Mouse (Mus musculus) heart, postnatal 0 days (tissue): ENCODE data around the gene Ift20. TPM values are rescaled to one million over a fixed set of nuclear protein-coding genes. Genes with fewer than 3 reads are reported as not detected.
"Not testable (repeated sequence)": the region's sequence is repeated elsewhere in the genome, so short reads cannot be mapped to it uniquely, and the experiment has no call there.

Experiments used
- ATAC-seq: fragments of 200-750 bp; cut with Nextera tagmentation; 2 replicates; pipeline ENCODE4 v1.8.0; 2017; ENCODE audit warnings: low read depth, moderate number of reproducible peaks, moderate library complexity; ENCODE audit not compliant: insufficient read depth
- DNase-seq: peaks from one replicate; pipeline ENCODE4 v3.0.0-alpha.2; 2016; ENCODE audit warnings: low spot score
- H3K27ac ChIP-seq: fragments of 300-500 bp; sonication (generic); 2 replicates; pipeline ENCODE4 v1.5.1; 2014; ENCODE audit warnings: low read depth, mild to moderate bottlenecking
- H3K27me3 ChIP-seq: fragments of 300-500 bp; sonication (generic); 2 replicates; pipeline ENCODE4 v1.6.1; 2014; ENCODE audit warnings: low read length, mixed read lengths; ENCODE audit not compliant: control insufficient read depth, insufficient read depth
- H3K36me3 ChIP-seq: fragments of 300-500 bp; sonication (generic); replicated peaks from 2 replicates; pipeline ENCODE4 v1.6.1; 2014; ENCODE audit warnings: low read length, mixed read lengths; ENCODE audit not compliant: control insufficient read depth, insufficient read depth
- H3K4me1 ChIP-seq: fragments of 300-500 bp; sonication (generic); 2 replicates; pipeline ENCODE4 v1.6.1; 2014; ENCODE audit warnings: antibody characterized with exemption; ENCODE audit not compliant: control insufficient read depth, insufficient read depth
- H3K4me2 ChIP-seq: fragments of 300-500 bp; sonication (generic); 2 replicates; pipeline ENCODE4 v1.6.1; 2014; ENCODE audit warnings: low read depth, mild to moderate bottlenecking, low read length, moderate library complexity
- H3K4me3 ChIP-seq: fragments of 300-500 bp; sonication (generic); 2 replicates; pipeline ENCODE4 v1.5.1; 2014; ENCODE audit warnings: low read depth, low read length
- H3K9ac ChIP-seq: fragments of 300-500 bp; sonication (generic); replicated peaks from 2 replicates; pipeline ENCODE4 v1.6.1; 2014; ENCODE audit warnings: low read depth, low read length, mixed read lengths
- H3K9me3 ChIP-seq: fragments of 300-500 bp; sonication (generic); replicated peaks from 2 replicates; pipeline ENCODE4 v1.6.1; 2016; ENCODE audit warnings: low read length; ENCODE audit not compliant: control insufficient read depth
- CTCF ChIP-seq: IDR thresholded peaks from 2 replicates; pipeline ENCODE4 v1.5.1; 2016; ENCODE audit warnings: antibody characterized with exemption, control low read depth, low read depth
- EP300 ChIP-seq: IDR thresholded peaks from 2 replicates; pipeline ENCODE4 v1.6.1; 2016; ENCODE audit warnings: antibody characterized with exemption, low read depth
- WGBS: fragments of 180-500 bp; shearing (Covaris S2); extraction: QIAGEN DNeasy Blood & Tissue Kit; methylation state at CpG from one replicate; pipeline ENCODE4 v1.1.7; 2014; 5-methylcytosine and 5-hydroxymethylcytosine counted together
- polyA plus RNA-seq: library from polyadenylated mRNA; unstranded; fragments of >200 nt; fragmentation: Nextera tagmentation; extraction: Ambion mirVana; gene quantifications from 2 replicates; pipeline ENCODE4 v1.2.1, GENCODE M21; 2015
- total RNA-seq: library from RNA; depleted of rRNA; stranded (reverse); fragments of >200 nt; gene quantifications from 2 replicates; pipeline ENCODE4 v1.2.3, GENCODE M21; 2014; ENCODE audit warnings: low replicate concordance; rRNA removed

Gene Ift20
- total and polyA plus RNA-seq, 2 experiments from 2014 or later = 90.8 to 111 TPM

DNA sequence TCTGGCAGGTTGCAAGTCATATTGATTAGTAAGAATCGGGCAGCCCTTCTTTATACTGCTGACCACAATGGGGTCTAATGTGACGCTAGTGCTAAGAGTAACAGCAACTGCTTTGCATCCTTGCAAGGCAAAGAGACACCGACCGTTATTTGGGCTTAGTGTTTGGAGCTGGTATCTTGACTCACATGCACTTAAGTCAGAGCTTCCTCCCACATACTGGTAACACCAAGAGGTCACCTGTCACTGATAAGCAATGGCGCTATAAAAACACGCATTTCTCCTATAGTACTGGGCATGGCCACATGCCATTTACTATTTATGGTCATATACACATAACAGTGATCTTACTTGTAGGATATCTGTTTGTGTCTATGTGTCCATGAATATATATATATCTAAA, 46.7 kb downstream of the Ift20 start:
- no peak overlapping the region for H3K4me3 ChIP-seq
- WGBS = 62% methylated on average over 6 of the region's 6 CpGs
- H3K4me1 ChIP-seq = no peaks in the 10 kb centered on the region
- DNase-seq (no peak), ATAC-seq (no peak)
- H3K36me3 ChIP-seq = peaks cover 60% of the 10 kb centered on the region
- no peak for TF ChIP-seq CTCF
- TF ChIP-seq EP300 = no peak
- no peak overlapping the region for H3K4me2 ChIP-seq
- no peaks in the 10 kb centered on the region for H3K27me3 ChIP-seq
- H3K27ac ChIP-seq = no peak overlapping the region
- H3K9me3 ChIP-seq = no peaks in the 10 kb centered on the region
- H3K9ac ChIP-seq = no peak overlapping the region

DNA sequence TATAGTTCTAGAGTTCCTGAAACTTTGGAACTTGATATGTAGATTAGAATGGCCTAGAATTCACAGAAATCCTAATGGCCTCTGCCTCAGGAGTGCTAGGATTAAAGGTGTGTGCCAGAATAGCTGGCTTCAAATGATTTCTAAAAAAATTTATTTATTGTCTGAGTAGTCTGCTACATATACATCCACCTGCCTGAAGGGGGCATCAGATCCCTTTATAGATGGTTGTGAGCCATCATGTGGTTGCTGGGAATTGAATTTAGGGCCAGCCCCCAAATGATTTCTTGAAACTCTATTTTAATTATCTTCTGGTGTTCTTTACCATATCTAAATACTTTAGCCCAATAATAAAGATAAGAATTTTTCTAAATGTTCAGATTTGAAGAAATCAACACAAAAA, 49.9 kb downstream of the Ift20 start:
- H3K36me3 ChIP-seq = peaks cover 36% of the 10 kb centered on the region
- H3K9ac ChIP-seq = no peak overlapping the region
- TF ChIP-seq EP300 = no peak
- no peak for TF ChIP-seq CTCF
- no peaks in the 10 kb centered on the region for H3K27me3 ChIP-seq
- H3K27ac ChIP-seq = no peak overlapping the region
- no peaks in the 10 kb centered on the region for H3K4me1 ChIP-seq
- ATAC-seq (no peak), DNase-seq (no peak)
- H3K4me2 ChIP-seq = no peak overlapping the region
- H3K9me3 ChIP-seq = no peaks in the 10 kb centered on the region
- H3K4me3 ChIP-seq = no peak overlapping the region

DNA sequence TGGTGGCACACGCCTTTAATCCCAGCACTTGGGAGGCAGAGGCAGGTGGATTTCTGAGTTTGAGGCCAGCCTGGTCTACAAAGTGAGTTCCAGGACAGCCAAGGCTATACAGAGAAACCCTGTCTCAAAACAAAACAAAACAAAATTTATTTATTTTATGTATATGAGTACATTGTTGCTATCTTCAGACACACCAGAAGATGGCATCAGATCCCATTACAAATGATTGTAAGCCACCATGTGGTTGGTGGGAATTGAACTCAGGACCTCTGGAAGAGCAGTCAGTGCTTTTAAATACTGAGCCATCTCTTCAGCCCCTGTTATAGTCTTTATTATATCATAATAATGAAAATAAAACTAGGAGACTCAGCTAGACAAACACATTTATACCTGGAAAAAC, 51.5 kb downstream of the Ift20 start:
- H3K27me3 ChIP-seq = not testable (repeated sequence)

More for the DNA sequence above, 51.5 kb downstream of the Ift20 start:
- H3K4me3 ChIP-seq, H3K4me2 ChIP-seq, DNase-seq, H3K9ac ChIP-seq, H3K9me3 ChIP-seq, H3K4me1 ChIP-seq, ATAC-seq, H3K27ac ChIP-seq: not testable (repeated sequence)
- WGBS = 92% methylated on average over 1 of the region's 1 CpGs
- peaks cover 27% of the 10 kb centered on the region for H3K36me3 ChIP-seq

Other genes with a start within 250 kb of the Ift20 start
- gene BC030499, start 245.5 kb upstream of the Ift20 start, total RNA-seq = 0.19 TPM in 1 of 2 replicates, not detected in the other
- 0.18 and 0.22 TPM in 2 replicates for gene BC030499, start 245.5 kb upstream of the Ift20 start, polyA plus RNA-seq
- 16.8 and 23.4 TPM in 2 replicates for gene Spag5, start 234.8 kb upstream of the Ift20 start, total RNA-seq
- gene Spag5, start 234.8 kb upstream of the Ift20 start, polyA plus RNA-seq = 5.5 and 6.8 TPM in 2 replicates
- gene Aldoc, start 213.4 kb upstream of the Ift20 start, total RNA-seq = 32.5 and 50.7 TPM in 2 replicates
- gene Aldoc, start 213.4 kb upstream of the Ift20 start, polyA plus RNA-seq = 15.1 and 15.2 TPM in 2 replicates
- gene Pigs, start 207.9 kb upstream of the Ift20 start, total RNA-seq = 36.0 and 39.7 TPM in 2 replicates
- 31.2 and 32.3 TPM in 2 replicates for gene Pigs, start 207.9 kb upstream of the Ift20 start, polyA plus RNA-seq
- gene Unc119, start 192.9 kb upstream of the Ift20 start, total RNA-seq = 52.9 and 57.3 TPM in 2 replicates
- 20.9 and 24.8 TPM in 2 replicates for gene Unc119, start 192.9 kb upstream of the Ift20 start, polyA plus RNA-seq
- gene Foxn1, start 149.8 kb upstream of the Ift20 start, total RNA-seq = not detected in 2 replicates
- gene Foxn1, start 149.8 kb upstream of the Ift20 start, polyA plus RNA-seq = not detected in 2 replicates
- gene Slc13a2, start 114.1 kb upstream of the Ift20 start, total RNA-seq = 0.54 TPM in 1 of 2 replicates, not detected in the other
- 0.10 TPM in 1 of 2 replicates, not detected in the other for gene Slc13a2, start 114.1 kb upstream of the Ift20 start, polyA plus RNA-seq
- 3.7 and 8.4 TPM in 2 replicates for gene Slc46a1, start 70.7 kb upstream of the Ift20 start, total RNA-seq
- 4.5 TPM in 2 replicates for gene Slc46a1, start 70.7 kb upstream of the Ift20 start, polyA plus RNA-seq
- gene Sarm1, start 38.6 kb upstream of the Ift20 start, total RNA-seq = not detected in 2 replicates
- gene Sarm1, start 38.6 kb upstream of the Ift20 start, polyA plus RNA-seq = not detected in 2 replicates
- gene Vtn, start 37.3 kb upstream of the Ift20 start, total RNA-seq = 0.73 and 2.3 TPM in 2 replicates
- gene Vtn, start 37.3 kb upstream of the Ift20 start, polyA plus RNA-seq = 2.7 and 4.0 TPM in 2 replicates
- not detected in 2 replicates for gene Sebox, start 32.9 kb upstream of the Ift20 start, total RNA-seq
- not detected in 2 replicates for gene Sebox, start 32.9 kb upstream of the Ift20 start, polyA plus RNA-seq
- gene Tmem199, start 24.2 kb upstream of the Ift20 start, total RNA-seq = 13.1 and 29.9 TPM in 2 replicates
- gene Tmem199, start 24.2 kb upstream of the Ift20 start, polyA plus RNA-seq = 35.0 and 36.4 TPM in 2 replicates
- gene Poldip2, start 24.2 kb upstream of the Ift20 start, total RNA-seq = 225 and 247 TPM in 2 replicates
- 209 and 214 TPM in 2 replicates for gene Poldip2, start 24.2 kb upstream of the Ift20 start, polyA plus RNA-seq
- gene Tnfaip1, start within 50 bp of the Ift20 start, total RNA-seq = 49.7 and 52.1 TPM in 2 replicates
- gene Tnfaip1, start within 50 bp of the Ift20 start, polyA plus RNA-seq = 48.7 and 50.0 TPM in 2 replicates
- 41.5 and 57.2 TPM in 2 replicates for gene Tmem97, start 14.4 kb downstream of the Ift20 start, total RNA-seq
- 37.5 and 39.4 TPM in 2 replicates for gene Tmem97, start 14.4 kb downstream of the Ift20 start, polyA plus RNA-seq
- 15.0 and 19.3 TPM in 2 replicates for gene Nlk, start 161.0 kb downstream of the Ift20 start, total RNA-seq
- gene Nlk, start 161.0 kb downstream of the Ift20 start, polyA plus RNA-seq = 11.6 and 13.0 TPM in 2 replicates
- 43.9 and 58.6 TPM in 2 replicates for gene Ccnq, start 215.4 kb downstream of the Ift20 start, total RNA-seq
- gene Ccnq, start 215.4 kb downstream of the Ift20 start, polyA plus RNA-seq = 31.0 and 32.3 TPM in 2 replicates